Mouse (Mus musculus): Measurements from ENCODE around the gene Cep85l. TPM values are rescaled to one million over a fixed set of nuclear protein-coding genes. Genes with fewer than 3 reads are reported as not detected.

Cep85l gene
- total and polyA plus RNA-seq, 3 experiments, result 4.3 to 16.5 (median 16.2) TPM

DNA sequence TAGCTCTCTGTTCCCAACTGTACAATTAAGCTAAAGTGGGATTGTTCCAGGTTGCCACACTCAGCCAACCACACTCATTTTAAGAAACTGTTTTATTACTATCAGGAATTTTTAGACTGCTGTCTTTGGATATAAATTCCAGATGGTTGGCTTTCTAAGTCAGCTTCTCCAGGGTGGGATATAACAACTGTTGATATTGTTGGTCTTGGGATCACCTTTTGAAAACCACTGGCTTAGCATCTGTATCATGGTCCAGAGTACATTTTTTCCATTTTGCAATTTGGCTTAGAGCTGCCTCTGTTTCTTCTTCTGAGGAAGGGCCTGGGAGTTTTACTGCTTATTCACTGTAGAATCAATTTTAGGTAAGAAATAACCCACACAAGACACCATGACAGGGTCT, 40.3 kb upstream of the Cep85l start:
- DNase-seq, result no peak
- peaks cover 4% of the 10 kb centered on the region for H3K4me1 ChIP-seq (ENCODE audit: control insufficient read depth, insufficient read depth, low read length)
- H3K79me2 ChIP-seq (replicated peaks; ENCODE audit: control insufficient read depth, insufficient read depth, low read length), result no peaks in the 10 kb centered on the region
- no peak overlapping the region for H3K4me3 ChIP-seq
- no peaks in the 10 kb centered on the region for H3K27me3 ChIP-seq (ENCODE audit: control insufficient read depth, insufficient read depth, low read length)
- H3K36me3 ChIP-seq (ENCODE audit: control insufficient read depth, insufficient read depth, low read length), result no peaks in the 10 kb centered on the region; the same call in none of the 2 replicates
- H3K27ac ChIP-seq, result no peak overlapping the region
- H3K9ac ChIP-seq (ENCODE audit: low read depth, low read length), result no peak overlapping the region
- intact Hi-C loops (cut with DNase I), result no loop called here
- no peak for TF ChIP-seq EP300 (IDR thresholded peaks at IDR 0.05; ENCODE audit: insufficient read depth, low read depth, low read length)
- no peak for TF ChIP-seq CTCF (IDR thresholded peaks at IDR 0.05)
- TF ChIP-seq POLR2A (IDR thresholded peaks at IDR 0.05; ENCODE audit: insufficient read depth, low read depth, low read length), result no peak

GRCm38 (mm10) chr10:53419139-53419935, 39.6 kb upstream of the Cep85l start:
- H3K36me3 ChIP-seq (ENCODE audit: control insufficient read depth, insufficient read depth, low read length), result no peaks in the 10 kb centered on the region; the same call in none of the 2 replicates
- H3K27ac ChIP-seq, result no peak overlapping the region
- no peak overlapping the region for H3K9ac ChIP-seq (ENCODE audit: low read depth, low read length)
- H3K79me2 ChIP-seq (replicated peaks; ENCODE audit: control insufficient read depth, insufficient read depth, low read length), result no peaks in the 10 kb centered on the region
- no peak overlapping the region for H3K4me3 ChIP-seq
- peaks cover 4% of the 10 kb centered on the region for H3K4me1 ChIP-seq (ENCODE audit: control insufficient read depth, insufficient read depth, low read length)
- DNase-seq, result no peak
- no peaks in the 10 kb centered on the region for H3K27me3 ChIP-seq (ENCODE audit: control insufficient read depth, insufficient read depth, low read length)
- WGBS, result 75% methylated on average over 4 of the region's 4 CpGs
- no peak for TF ChIP-seq CTCF (IDR thresholded peaks at IDR 0.05)
- no peak for TF ChIP-seq POLR2A (IDR thresholded peaks at IDR 0.05; ENCODE audit: insufficient read depth, low read depth, low read length)
- no peak for TF ChIP-seq EP300 (IDR thresholded peaks at IDR 0.05; ENCODE audit: insufficient read depth, low read depth, low read length)
- intact Hi-C loops (cut with DNase I), result no loop called here

- intact Hi-C loops (cut with DNase I), result no loop called here
Observed at GRCm38 (mm10) chr10:53417015-53417414, 37.3 kb upstream of the Cep85l start.

GRCm38 (mm10) chr10:53416152-53416712, 36.5 kb upstream of the Cep85l start:
- intact Hi-C loops (cut with DNase I), result no loop called here
- Histone ChIP-seq H3K27ac (no peak overlapping the region; the same call in 1 of the 2 replicates), H3K4me3 (no peak overlapping the region), H3K36me3 (ENCODE audit: control insufficient read depth, insufficient read depth, low read length) (peaks cover 3% of the 10 kb centered on the region), H3K27me3 (ENCODE audit: control insufficient read depth, insufficient read depth, low read length) (no peaks in the 10 kb centered on the region), H3K4me1 (ENCODE audit: control insufficient read depth, insufficient read depth, low read length) (peaks cover 11% of the 10 kb centered on the region), H3K9ac (ENCODE audit: low read depth, low read length) (no peak overlapping the region), H3K79me2 (replicated peaks; ENCODE audit: control insufficient read depth, insufficient read depth, low read length) (no peaks in the 10 kb centered on the region)
- WGBS, result 79% methylated on average over 9 of the region's 9 CpGs
- DNase-seq, result no peak
- TF ChIP-seq EP300 (IDR thresholded peaks at IDR 0.05; ENCODE audit: insufficient read depth, low read depth, low read length) (no peak), POLR2A (IDR thresholded peaks at IDR 0.05; ENCODE audit: insufficient read depth, low read depth, low read length) (no peak), CTCF (IDR thresholded peaks at IDR 0.05) (no peak)

More at GRCm38 (mm10) chr10:53417015-53417414, 37.3 kb upstream of the Cep85l start:
- no peak overlapping the region for H3K4me3 ChIP-seq
- H3K4me1 ChIP-seq (ENCODE audit: control insufficient read depth, insufficient read depth, low read length), result peaks cover 9% of the 10 kb centered on the region
- peak overlapping the region; percentile 38 for H3K27ac ChIP-seq
- WGBS, result 45% methylated on average over 2 of the region's 2 CpGs
- DNase-seq, result no peak
- H3K36me3 ChIP-seq (ENCODE audit: control insufficient read depth, insufficient read depth, low read length), result peaks cover 3% of the 10 kb centered on the region
- TF ChIP-seq POLR2A (IDR thresholded peaks at IDR 0.05; ENCODE audit: insufficient read depth, low read depth, low read length) (no peak), EP300 (IDR thresholded peaks at IDR 0.05; ENCODE audit: insufficient read depth, low read depth, low read length) (no peak), CTCF (IDR thresholded peaks at IDR 0.05) (no peak)
- no peak overlapping the region for H3K9ac ChIP-seq (ENCODE audit: low read depth, low read length)
- H3K27me3 ChIP-seq (ENCODE audit: control insufficient read depth, insufficient read depth, low read length), result no peaks in the 10 kb centered on the region
- H3K79me2 ChIP-seq (replicated peaks; ENCODE audit: control insufficient read depth, insufficient read depth, low read length), result no peaks in the 10 kb centered on the region

DNA sequence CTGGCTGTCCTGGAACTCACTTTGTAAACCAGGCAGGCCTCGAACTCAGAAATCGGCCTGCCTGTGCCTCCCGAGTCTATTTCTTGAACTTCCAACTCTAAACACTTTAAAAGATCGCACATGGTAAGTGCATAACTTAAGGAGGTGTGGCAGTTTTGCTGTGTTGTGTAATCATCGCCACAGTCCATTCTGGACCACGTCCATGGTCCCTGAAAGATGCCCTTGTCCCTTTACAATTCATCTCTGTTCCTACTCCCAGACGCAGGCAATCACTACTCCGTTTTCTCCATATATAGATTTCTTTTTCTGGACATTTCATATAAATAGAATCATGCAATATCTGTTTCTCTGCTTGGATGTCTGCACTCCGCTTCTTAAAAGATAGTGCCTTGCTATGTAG, 35.5 kb upstream of the Cep85l start:
- Histone ChIP-seq H3K79me2 (replicated peaks; ENCODE audit: control insufficient read depth, insufficient read depth, low read length) (no peaks in the 10 kb centered on the region), H3K9ac (ENCODE audit: low read depth, low read length) (no peak overlapping the region), H3K36me3 (ENCODE audit: control insufficient read depth, insufficient read depth, low read length) (peaks cover 5% of the 10 kb centered on the region), H3K27ac (peak overlapping the region; percentile 88), H3K4me1 (ENCODE audit: control insufficient read depth, insufficient read depth, low read length) (peaks cover 14% of the 10 kb centered on the region), H3K27me3 (ENCODE audit: control insufficient read depth, insufficient read depth, low read length) (no peaks in the 10 kb centered on the region), H3K4me3 (no peak overlapping the region)
- WGBS, result 78% methylated on average over 9 of the region's 9 CpGs
- intact Hi-C loops (cut with DNase I), result no loop called here
- TF ChIP-seq POLR2A (IDR thresholded peaks at IDR 0.05; ENCODE audit: insufficient read depth, low read depth, low read length) (no peak), EP300 (IDR thresholded peaks at IDR 0.05; ENCODE audit: insufficient read depth, low read depth, low read length) (no peak), CTCF (IDR thresholded peaks at IDR 0.05) (no peak)
- no peak for DNase-seq

Measured in heart, adult 2 months (tissue).